Mouse (Mus musculus) testis, postnatal 10 days (tissue): ENCODE measurements around the gene Ppp1r12b.

ENCODE experiments used
- DNase-seq: peaks from one replicate; pipeline ENCODE4 v3.0.0; 2021; ENCODE audit warnings: low spot score

The Ppp1r12b gene

GRCm38 (mm10) chr1:134791456-134791855, 164.3 kb downstream of the Ppp1r12b start:
- DNase-seq, result no peak

- no peak for DNase-seq
Observed at GRCm38 (mm10) chr1:134790716-134791439, 164.9 kb downstream of the Ppp1r12b start.

DNA sequence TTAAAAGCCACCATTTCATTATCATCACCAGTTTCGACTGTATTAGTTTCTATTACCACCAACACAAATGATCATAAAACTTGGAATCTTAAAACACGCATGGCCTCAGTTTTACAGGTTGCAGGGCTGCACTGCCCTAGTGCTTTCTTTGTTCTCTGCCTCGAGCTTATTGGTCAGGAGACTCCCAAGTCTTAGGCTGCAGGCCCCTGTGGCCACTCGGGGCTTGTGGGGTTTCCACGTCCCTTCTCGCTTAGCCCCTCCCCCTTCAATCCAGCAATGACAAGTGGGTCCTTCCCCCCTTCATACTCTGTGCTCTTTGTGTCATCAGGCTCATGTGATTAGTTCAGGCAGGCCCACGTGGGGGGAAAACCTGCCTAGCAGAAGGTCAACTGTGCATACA, 167.6 kb downstream of the Ppp1r12b start:
- DNase-seq, result no peak

DNA sequence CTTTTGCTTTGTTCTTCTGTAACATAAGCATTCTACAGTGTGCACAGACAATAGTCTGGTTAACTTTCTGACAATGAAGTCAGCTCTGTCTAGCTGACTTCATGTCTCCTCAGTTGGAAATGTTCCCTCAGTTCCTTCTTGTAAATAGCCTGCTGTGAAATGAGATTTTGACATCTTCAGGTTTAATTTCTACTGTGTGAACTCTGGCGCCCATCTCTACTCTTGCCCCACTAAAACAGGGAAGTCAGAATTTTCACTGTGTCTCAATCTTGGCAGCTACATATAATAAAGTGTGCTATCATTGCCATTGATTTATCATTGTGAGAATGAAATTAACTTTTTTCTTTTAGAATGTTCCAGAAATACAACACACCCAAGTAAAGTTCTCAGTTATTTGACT, 170.8 kb downstream of the Ppp1r12b start:
- no peak for DNase-seq

GRCm38 (mm10) chr1:134784481-134784880, 171.3 kb downstream of the Ppp1r12b start:
- no peak for DNase-seq

DNA sequence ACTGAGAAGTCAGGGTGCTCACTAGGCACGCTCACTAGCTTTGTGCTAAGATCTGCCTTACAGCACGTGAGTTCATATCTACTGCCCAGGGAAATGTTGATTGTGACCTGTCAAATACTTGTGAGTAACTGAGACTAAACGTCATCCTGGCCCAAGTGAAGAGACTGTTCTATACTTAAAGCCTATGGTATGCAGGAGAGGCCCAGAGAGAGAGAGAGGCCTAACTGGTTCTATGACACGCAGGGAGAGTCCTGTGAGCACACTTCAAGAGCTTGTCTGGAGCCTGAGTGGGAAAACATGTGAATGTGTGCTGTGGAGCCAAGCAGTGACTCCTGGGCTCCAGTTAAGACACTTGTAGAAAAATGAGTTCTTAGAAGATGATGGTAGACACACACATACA, 171.8 kb downstream of the Ppp1r12b start:
- no peak for DNase-seq

- peak; percentile 38 for DNase-seq
Observed at GRCm38 (mm10) chr1:134782797-134783196, 172.9 kb downstream of the Ppp1r12b start.

- no peak for DNase-seq
Observed at GRCm38 (mm10) chr1:134777936-134778548, 177.7 kb downstream of the Ppp1r12b start.

DNA sequence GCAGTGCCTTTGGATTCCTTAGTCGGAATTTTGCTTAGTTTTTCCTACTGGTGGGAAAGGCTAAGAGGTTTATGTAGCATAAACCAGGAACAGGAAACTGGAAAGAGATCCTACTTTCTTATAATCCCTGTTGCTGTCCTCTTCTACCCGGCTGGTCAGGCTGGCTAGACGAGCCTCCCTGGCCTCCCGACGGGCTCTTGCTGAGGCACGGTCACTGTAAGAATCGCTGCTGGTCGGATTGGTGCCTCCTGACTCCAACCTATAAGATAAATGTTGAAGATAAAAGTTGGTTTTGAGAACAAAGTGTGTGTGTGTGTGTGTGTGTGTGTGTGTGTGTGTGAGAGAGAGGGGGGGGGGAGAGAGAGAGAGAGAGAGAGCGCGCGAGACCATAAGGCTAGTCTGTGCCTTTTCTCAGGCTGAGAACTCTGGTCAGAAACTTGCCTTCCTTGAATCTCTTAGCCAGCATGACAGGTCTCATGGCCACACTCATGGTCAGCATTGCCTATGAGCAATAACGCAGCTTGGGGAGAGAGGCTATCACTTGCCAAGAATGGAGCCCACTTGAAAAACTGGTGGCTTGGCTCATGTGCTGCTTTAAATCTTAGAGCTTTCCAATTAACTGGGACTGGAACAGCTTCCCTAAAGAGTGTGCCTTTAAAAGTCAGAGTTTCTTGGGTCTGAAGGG, 178.4 kb downstream of the Ppp1r12b start:
- peak; percentile 26 for DNase-seq

- DNase-seq, result peak; percentile 34
Observed at GRCm38 (mm10) chr1:134775631-134776030, 180.1 kb downstream of the Ppp1r12b start.

- DNase-seq, result no peak
Observed at GRCm38 (mm10) chr1:134774728-134775287, 180.9 kb downstream of the Ppp1r12b start.

DNA sequence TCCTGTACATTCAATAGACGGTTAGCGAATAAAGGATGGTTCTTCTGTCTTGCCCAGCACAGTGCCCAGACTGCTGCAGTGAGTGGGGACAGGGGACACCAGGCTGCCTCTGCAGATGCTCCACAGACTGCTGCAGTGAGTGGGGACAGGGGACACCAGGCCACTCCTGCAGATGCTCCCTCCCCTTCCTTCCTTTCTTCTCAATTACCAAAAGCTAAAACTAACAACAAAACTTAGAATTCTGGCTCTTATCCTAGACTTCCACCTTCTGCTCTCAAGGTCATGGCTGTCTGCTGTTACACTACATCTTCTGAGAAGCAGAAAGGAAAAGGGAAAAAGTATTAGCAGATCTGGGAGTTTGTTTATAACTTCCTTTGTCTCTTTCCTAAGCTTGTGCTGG, 181.5 kb downstream of the Ppp1r12b start:
- DNase-seq, result no peak

DNA sequence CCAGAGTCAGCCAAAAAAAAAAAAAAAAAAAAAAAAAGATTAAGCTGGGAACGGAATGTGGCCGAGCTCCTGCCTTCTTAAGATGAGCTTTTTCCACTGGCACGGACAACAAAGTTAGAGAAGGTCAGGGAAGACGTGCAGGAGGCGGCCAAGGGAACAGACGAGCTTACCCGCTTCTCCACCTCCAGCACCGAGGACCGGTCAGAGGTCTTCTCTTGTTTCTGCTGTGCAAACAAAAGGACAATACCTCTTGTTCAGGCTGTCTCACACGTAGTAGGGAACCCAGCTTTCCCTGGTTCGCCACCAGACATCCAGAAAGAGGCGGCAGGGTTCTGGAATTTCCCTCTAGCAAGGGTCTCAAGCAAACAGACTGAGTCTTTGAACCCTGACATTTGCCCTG, 182.5 kb downstream of the Ppp1r12b start:
- no peak for DNase-seq

DNA sequence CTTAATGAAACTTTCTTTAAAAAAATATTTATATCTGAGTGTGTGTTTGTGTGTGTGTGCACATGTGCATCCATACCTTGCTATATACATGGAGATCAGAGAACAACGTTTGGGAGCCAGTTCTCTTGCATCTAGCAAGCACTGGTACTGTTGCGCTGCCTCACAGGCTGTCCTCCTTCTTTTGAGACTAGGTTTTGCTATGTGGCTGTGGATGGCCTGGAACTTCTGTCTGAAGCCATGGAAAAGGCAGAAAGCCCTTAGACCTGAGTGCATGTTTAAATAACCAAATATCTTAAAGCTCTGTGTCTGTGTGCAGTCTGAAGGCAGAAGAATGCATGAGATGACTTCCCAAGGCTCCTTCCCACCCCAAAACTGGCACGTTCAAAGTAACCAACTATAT, 182.9 kb downstream of the Ppp1r12b start:
- DNase-seq, result no peak

- DNase-seq, result no peak
Observed at GRCm38 (mm10) chr1:134771999-134772398, 183.7 kb downstream of the Ppp1r12b start.

DNA sequence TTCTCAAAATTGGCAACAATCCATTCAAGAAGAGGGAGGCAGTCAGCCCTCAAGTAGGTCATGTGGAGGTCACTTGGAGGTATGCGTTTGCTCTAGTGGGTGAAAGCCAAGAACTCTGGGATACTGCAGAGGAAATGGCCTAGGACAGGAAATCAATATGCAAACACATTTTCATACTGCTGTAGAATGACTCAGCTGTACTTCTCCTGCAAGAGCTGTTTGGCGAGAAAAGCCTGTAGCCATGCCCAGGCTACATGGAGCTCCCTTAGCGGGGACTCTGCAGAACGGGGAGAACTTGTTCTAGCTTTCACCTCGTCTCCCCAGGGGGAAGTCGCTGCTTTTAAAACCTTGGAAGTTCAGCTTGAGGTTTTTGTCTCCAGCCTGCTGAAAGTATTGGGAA, 184.4 kb downstream of the Ppp1r12b start:
- no peak for DNase-seq

- DNase-seq, result no peak
Observed at GRCm38 (mm10) chr1:134770312-134770711, 185.4 kb downstream of the Ppp1r12b start.

- no peak for DNase-seq
Observed at GRCm38 (mm10) chr1:134766448-134766847, 189.3 kb downstream of the Ppp1r12b start.

GRCm38 (mm10) chr1:134764831-134765458, 190.8 kb downstream of the Ppp1r12b start:
- DNase-seq, result no peak

DNA sequence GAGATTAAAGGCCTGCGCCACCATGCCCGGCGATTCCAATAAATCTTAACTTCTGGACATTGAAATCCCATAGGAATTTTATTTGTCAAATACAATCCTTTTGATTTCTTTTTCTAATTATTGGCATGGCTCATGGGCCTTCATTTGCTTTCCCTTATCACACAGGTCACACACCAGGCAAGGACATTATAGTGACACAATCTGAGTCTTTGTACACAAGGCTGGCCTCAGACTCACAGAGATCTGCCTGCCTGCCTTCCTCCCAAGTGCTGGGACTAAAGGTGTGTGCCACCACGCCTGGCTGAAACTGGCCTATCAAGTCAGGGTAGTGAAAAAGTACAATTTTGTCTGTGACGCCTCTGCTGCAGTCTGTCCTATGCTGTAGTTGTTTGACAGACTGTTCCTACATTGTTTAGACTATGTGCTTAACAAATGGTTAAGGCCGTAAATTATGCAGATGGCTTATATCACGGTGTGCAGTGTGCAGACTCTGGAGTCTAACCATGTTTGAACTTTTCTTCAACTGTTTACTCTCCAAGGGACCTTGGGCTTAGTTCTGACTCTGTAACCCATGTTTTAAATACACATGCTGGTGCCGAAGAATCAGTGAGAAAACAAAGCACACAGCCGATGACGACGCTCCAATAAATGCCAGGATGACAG, 191.8 kb downstream of the Ppp1r12b start:
- no peak for DNase-seq

DNA sequence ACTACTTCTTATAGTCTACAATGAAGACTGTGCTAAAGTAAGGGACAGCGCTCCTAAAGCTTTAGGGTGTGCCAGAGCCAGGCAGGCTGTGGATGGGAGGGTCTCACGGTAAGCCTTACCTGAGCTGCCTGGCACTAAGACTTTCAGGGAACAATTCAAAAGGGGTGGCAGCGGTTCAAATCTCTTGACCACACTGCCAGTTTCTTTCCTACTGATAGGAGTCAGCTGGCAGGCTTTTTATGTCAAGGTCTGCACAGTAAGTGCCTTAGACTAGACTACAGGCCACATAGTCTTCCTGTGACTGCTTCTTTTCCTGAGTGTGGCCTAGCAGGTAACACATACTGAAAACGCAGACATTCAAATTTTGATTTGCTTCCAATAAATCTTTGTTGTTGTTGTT, 192.5 kb downstream of the Ppp1r12b start:
- no peak for DNase-seq

DNA sequence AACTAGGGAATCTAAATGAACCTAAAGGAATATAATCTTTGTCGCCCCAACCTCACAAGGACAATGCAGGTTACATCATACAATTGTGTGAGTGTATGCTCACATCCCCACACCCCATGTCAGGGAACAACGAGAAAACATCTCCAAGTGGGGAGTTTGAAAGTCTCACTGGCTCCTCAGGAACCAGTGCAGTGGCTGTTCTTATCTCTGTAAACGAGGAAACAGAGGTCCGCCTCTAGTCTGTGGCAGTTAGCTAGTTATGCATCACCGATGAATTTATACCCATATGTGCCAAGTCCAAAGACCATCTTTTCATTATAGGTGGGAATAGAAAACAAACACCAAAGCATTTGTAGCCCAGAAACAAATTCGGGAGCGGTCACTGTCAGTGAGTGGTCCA, 194.2 kb downstream of the Ppp1r12b start:
- DNase-seq, result no peak
